Comparison of ENCODE assay signal across 27 mouse cellular contexts in genomic region chr2:26417066-26417465, GRCm38 (mm10). TPM values are rescaled to one million over a fixed set of nuclear protein-coding genes. Genes with fewer than 3 reads are reported as not detected.
DNase-seq lines count a peak whose midpoint lies in the region; ATAC-seq and TF ChIP-seq lines count a peak whose summit lies in the region.
"Had no signal": no experiment of that assay in that cellular context is flagged by ENCODE, and none has a peak within 500 bp of the region (broad histone marks: within the 10 kb centered on the region; RNA-seq: fewer than 3 reads in every experiment).

No protein-coding gene starts in this region.

- intact Hi-C loops in gastrocnemius, postnatal 36 days (cut with DNase I), result no loop called here

- peak; percentile 66 for ATAC-seq in liver, embryonic 13.5 days (ENCODE audit: low read depth)
- peak; percentile 70 for ATAC-seq in liver, embryonic 16.5 days (ENCODE audit: low read depth)
- ATAC-seq: activated CD4-positive, CD25-positive, alpha-beta regulatory T cell, adult 4 months; CD4-positive, CD25-positive, alpha-beta regulatory T cell, adult 4 months; forebrain, embryonic 14.5 days; forebrain, postnatal 0 days; hindbrain, embryonic 16.5 days had no signal

- H3K9me3 ChIP-seq in liver, embryonic 13.5 days (replicated peaks), result no peaks in the 10 kb centered on the region
- H3K9me3 ChIP-seq in liver, embryonic 16.5 days (replicated peaks; ENCODE audit: control insufficient read depth, low read length), result no peaks in the 10 kb centered on the region
- H3K9me3 ChIP-seq: embryonic facial prominence, embryonic 12.5 days; embryonic facial prominence, embryonic 15.5 days; heart, embryonic 12.5 days; heart, embryonic 15.5 days; hindbrain, embryonic 10.5 days; hindbrain, embryonic 13.5 days had no signal

- peaks cover 93% of the 10 kb centered on the region for H3K36me3 ChIP-seq in liver, embryonic 13.5 days
- H3K36me3 ChIP-seq in liver, embryonic 16.5 days (ENCODE audit: control insufficient read depth, insufficient read depth), result peaks cover 19% of the 10 kb centered on the region
- peaks cover 50% of the 10 kb centered on the region for H3K36me3 ChIP-seq in thymus, adult 2 months (ENCODE audit: control insufficient read depth, insufficient read depth, low read length)

- H3K27me3 ChIP-seq in liver, embryonic 13.5 days, result no peaks in the 10 kb centered on the region
- no peaks in the 10 kb centered on the region for H3K27me3 ChIP-seq in liver, embryonic 16.5 days (ENCODE audit: control insufficient read depth, insufficient read depth, low read depth, low read length)
- no peaks in the 10 kb centered on the region for H3K27me3 ChIP-seq in thymus, adult 2 months (ENCODE audit: control insufficient read depth, insufficient read depth, low read length)
- H3K27me3 ChIP-seq: embryonic facial prominence, embryonic 12.5 days; embryonic facial prominence, embryonic 15.5 days; heart, embryonic 12.5 days; heart, embryonic 15.5 days; hindbrain, embryonic 13.5 days had no signal

- H3K27ac ChIP-seq in liver, embryonic 13.5 days, result no peak overlapping the region; the same call in 1 of the 2 replicates
- H3K27ac ChIP-seq in liver, embryonic 16.5 days (ENCODE audit: low read length), result no peak overlapping the region
- no peak overlapping the region for H3K27ac ChIP-seq in thymus, adult 2 months (ENCODE audit: control insufficient read depth, insufficient read depth, low read length)
- H3K27ac ChIP-seq: embryonic facial prominence, embryonic 12.5 days; embryonic facial prominence, embryonic 15.5 days; gastrocnemius, adult 2 months; heart, embryonic 15.5 days; hindbrain, embryonic 10.5 days; hindbrain, embryonic 13.5 days had no signal

- peak; percentile 27 for DNase-seq in c-Kit-positive CD71-positive TER-119-positive erythroid progenitor cells, embryonic 14.5 days (ENCODE audit: low spot score)
- DNase-seq in liver, embryonic 13.5 days, result no peak
- DNase-seq in thymus, adult 2 months, result no peak
- no peak for DNase-seq in kidney, adult 8-10 months
- no peak for DNase-seq in gastrocnemius, postnatal 36 days
- DNase-seq: adrenal gland, adult 8-10 months; adrenal gland, postnatal 25 days; cerebellum, adult 18-20 months; cerebellum, adult 9-11 months; cerebellum, postnatal 36 days; forebrain, postnatal 0 days; gastrocnemius, adult 2 months; gastrocnemius, postnatal 14 days; heart, adult 18-20 months; heart, postnatal 10 days; heart, postnatal 36 days had no signal

- no peak for TF ChIP-seq CTCF in thymus, adult 2 months (IDR thresholded peaks at IDR 0.05; ENCODE audit: borderline replicate concordance, control insufficient read depth, extremely low read depth, insufficient read depth, low read length, poor library complexity)

- no peak overlapping the region for H3K9ac ChIP-seq in liver, embryonic 13.5 days
- H3K9ac ChIP-seq in liver, embryonic 16.5 days (ENCODE audit: low read depth, low read length), result no peak overlapping the region
- H3K9ac ChIP-seq: embryonic facial prominence, embryonic 12.5 days; embryonic facial prominence, embryonic 15.5 days; forebrain, postnatal 0 days; heart, embryonic 12.5 days; heart, embryonic 15.5 days; hindbrain, embryonic 13.5 days had no signal

- no peak overlapping the region for H3K4me2 ChIP-seq in liver, embryonic 13.5 days
- no peak overlapping the region for H3K4me2 ChIP-seq in liver, embryonic 16.5 days (ENCODE audit: low read depth, low read length)
- H3K4me2 ChIP-seq: embryonic facial prominence, embryonic 12.5 days; embryonic facial prominence, embryonic 15.5 days; heart, embryonic 12.5 days; heart, embryonic 15.5 days; hindbrain, embryonic 13.5 days had no signal

- no peak for TF ChIP-seq POLR2A in thymus, adult 2 months (IDR thresholded peaks at IDR 0.05; ENCODE audit: control insufficient read depth, extremely low read depth, insufficient read depth, low read length, poor library complexity)

- H3K4me3 ChIP-seq in liver, embryonic 13.5 days (replicated peaks), result no peak overlapping the region
- H3K4me3 ChIP-seq in liver, embryonic 16.5 days (ENCODE audit: low read depth, low read length), result no peak overlapping the region
- no peak overlapping the region for H3K4me3 ChIP-seq in thymus, adult 2 months (ENCODE audit: control insufficient read depth, insufficient read depth, low read length)
- H3K4me3 ChIP-seq: embryonic facial prominence, embryonic 12.5 days; embryonic facial prominence, embryonic 15.5 days; gastrocnemius, adult 2 months; heart, embryonic 12.5 days; heart, embryonic 15.5 days; hindbrain, embryonic 10.5 days; hindbrain, embryonic 13.5 days had no signal

- H3K4me1 ChIP-seq in liver, embryonic 13.5 days (replicated peaks), result peaks cover 17% of the 10 kb centered on the region
- H3K4me1 ChIP-seq in liver, embryonic 16.5 days (ENCODE audit: control insufficient read depth, low read depth, low read length), result no peaks in the 10 kb centered on the region; the same call in 1 of the 2 replicates
- no peaks in the 10 kb centered on the region for H3K4me1 ChIP-seq in thymus, adult 2 months (replicated peaks; ENCODE audit: control insufficient read depth, insufficient read depth, low read length)
- H3K4me1 ChIP-seq: embryonic facial prominence, embryonic 12.5 days; embryonic facial prominence, embryonic 15.5 days; heart, embryonic 12.5 days; heart, embryonic 15.5 days; hindbrain, embryonic 10.5 days; hindbrain, embryonic 13.5 days had no signal

RNA-seq across cellular contexts. Expression of gene Inpp5e, which starts 8.1 kb away (rescaled TPM):
- polyA plus RNA-seq in liver, embryonic 13.5 days (2015; fragmentation: Nextera tagmentation; extraction: Ambion mirVana), result 6.3 and 7.3 TPM in 2 replicates
- 5.2 and 5.8 TPM in 2 replicates for polyA plus RNA-seq in liver, embryonic 16.5 days (2015; fragmentation: Nextera tagmentation; extraction: Ambion mirVana)
- 46.3 and 47.4 TPM in 2 replicates for polyA plus RNA-seq in thymus, adult 2 months (2012; rRNA removed)
- total RNA-seq in gastrocnemius, postnatal 36 days (2021), result 1 to 10 TPM; 7.4 TPM

RNA-seq across cellular contexts. Expression of gene Pmpca, which starts 27.9 kb away (rescaled TPM):
- 81.5 and 93.2 TPM in 2 replicates for polyA plus RNA-seq in liver, embryonic 13.5 days (2015; fragmentation: Nextera tagmentation; extraction: Ambion mirVana)
- polyA plus RNA-seq in liver, embryonic 16.5 days (2015; fragmentation: Nextera tagmentation; extraction: Ambion mirVana), result 55.8 and 57.6 TPM in 2 replicates
- polyA plus RNA-seq in thymus, adult 2 months (2012; rRNA removed), result 50.5 and 55.2 TPM in 2 replicates
- 100 to 1,000 TPM; 137 TPM for total RNA-seq in gastrocnemius, postnatal 36 days (2021)

RNA-seq across cellular contexts. Expression of gene Entr1, which starts 27.9 kb away (rescaled TPM):
- 47.6 and 52.4 TPM in 2 replicates for polyA plus RNA-seq in liver, embryonic 13.5 days (2015; fragmentation: Nextera tagmentation; extraction: Ambion mirVana)
- 34.1 and 34.4 TPM in 2 replicates for polyA plus RNA-seq in liver, embryonic 16.5 days (2015; fragmentation: Nextera tagmentation; extraction: Ambion mirVana)
- 216 and 228 TPM in 2 replicates for polyA plus RNA-seq in thymus, adult 2 months (2012; rRNA removed)
- 10 to 100 TPM; 22.5 to 24.0 TPM for total RNA-seq in gastrocnemius, postnatal 36 days (2021)

RNA-seq across cellular contexts. Expression of gene Sec16a, which starts 27.9 kb away (rescaled TPM):
- 6.9 and 8.5 TPM in 2 replicates for polyA plus RNA-seq in liver, embryonic 13.5 days (2015; fragmentation: Nextera tagmentation; extraction: Ambion mirVana)
- 9.3 and 12.4 TPM in 2 replicates for polyA plus RNA-seq in liver, embryonic 16.5 days (2015; fragmentation: Nextera tagmentation; extraction: Ambion mirVana)
- 129 and 147 TPM in 2 replicates for polyA plus RNA-seq in thymus, adult 2 months (2012; rRNA removed)
- total RNA-seq in gastrocnemius, postnatal 36 days (2021), result 10 to 100 TPM; 21.0 to 23.9 TPM

RNA-seq across cellular contexts. Expression of gene Snapc4, which starts 36.6 kb away (rescaled TPM):
- 10.5 and 12.6 TPM in 2 replicates for polyA plus RNA-seq in liver, embryonic 13.5 days (2015; fragmentation: Nextera tagmentation; extraction: Ambion mirVana)
- polyA plus RNA-seq in liver, embryonic 16.5 days (2015; fragmentation: Nextera tagmentation; extraction: Ambion mirVana), result 7.1 and 10.0 TPM in 2 replicates
- polyA plus RNA-seq in thymus, adult 2 months (2012; rRNA removed), result 59.2 and 60.4 TPM in 2 replicates
- 1 to 10 TPM; 3.7 to 9.0 TPM for total RNA-seq in gastrocnemius, postnatal 36 days (2021)
